ENCODE assay signal across 8 mouse cellular contexts in genomic region chr7:35056436-35056864, GRCm38 (mm10). TPM values are rescaled to one million over a fixed set of nuclear protein-coding genes. Genes with fewer than 3 reads are reported as not detected.
DNase-seq lines count a peak whose midpoint lies in the region; ATAC-seq and TF ChIP-seq lines count a peak whose summit lies in the region.

Gene Cebpg (minus strand): TSS chr7:35056573.

- no peaks in the 10 kb centered on the region for H3K36me3 ChIP-seq in embryonic facial prominence, embryonic 12.5 days
- H3K36me3 ChIP-seq in kidney, adult 2 months (ENCODE audit: control insufficient read depth, insufficient read depth, low read length) = no peaks in the 10 kb centered on the region
- no peaks in the 10 kb centered on the region for H3K36me3 ChIP-seq in limb, embryonic 11.5 days (ENCODE audit: control insufficient read depth, insufficient read depth, low read length)
- H3K36me3 ChIP-seq in midbrain, embryonic 13.5 days = no peaks in the 10 kb centered on the region
- no peaks in the 10 kb centered on the region for H3K36me3 ChIP-seq in small intestine, adult 2 months (ENCODE audit: control insufficient read depth, insufficient read depth, low read length)

- peak; percentile 95 for ATAC-seq in embryonic facial prominence, embryonic 12.5 days (ENCODE audit: insufficient number of reproducible peaks, insufficient read depth, low FRiP score, low TSS enrichment)
- peak; percentile 96 for ATAC-seq in limb, embryonic 11.5 days (ENCODE audit: insufficient number of reproducible peaks, low FRiP score, low TSS enrichment, low read depth)
- ATAC-seq in midbrain, embryonic 13.5 days = peak; percentile 99

- WGBS in embryonic facial prominence, embryonic 12.5 days = under 1% methylated on average over 39 of the region's 53 CpGs
- under 1% methylated on average over 40 of the region's 53 CpGs for WGBS in kidney, adult 2 months
- 0% methylated on average over 42 of the region's 53 CpGs for WGBS in limb, embryonic 11.5 days
- under 1% methylated on average over 43 of the region's 53 CpGs for WGBS in midbrain, embryonic 13.5 days
- WGBS in small intestine, adult 2 months = under 1% methylated on average over 48 of the region's 53 CpGs

- TF ChIP-seq POLR2A in kidney, adult 2 months (IDR thresholded peaks at IDR 0.05; ENCODE audit: low read depth, low read length) = no peak
- peak; percentile 59 for TF ChIP-seq POLR2A in small intestine, adult 2 months (IDR thresholded peaks at IDR 0.05; ENCODE audit: low read depth, low read length)

- H3K4me2 ChIP-seq in embryonic facial prominence, embryonic 12.5 days (replicated peaks) = peak within 1 kb of the TSS; percentile 89
- peak within 1 kb of the TSS; percentile 79 for H3K4me2 ChIP-seq in limb, embryonic 11.5 days (ENCODE audit: low read depth, severe bottlenecking)
- peak within 1 kb of the TSS; percentile 90 for H3K4me2 ChIP-seq in midbrain, embryonic 13.5 days (replicated peaks)

- H3K4me3 ChIP-seq in embryonic facial prominence, embryonic 12.5 days = peak within 1 kb of the TSS; percentile 98
- H3K4me3 ChIP-seq in kidney, adult 2 months (ENCODE audit: insufficient read depth, low read depth, low read length) = peak within 1 kb of the TSS; percentile 79
- H3K4me3 ChIP-seq in limb, embryonic 11.5 days (ENCODE audit: low read depth, low read length) = peak within 1 kb of the TSS; percentile 94
- H3K4me3 ChIP-seq in midbrain, embryonic 13.5 days (replicated peaks) = peak within 1 kb of the TSS; percentile 88
- peak within 1 kb of the TSS; percentile 94 for H3K4me3 ChIP-seq in small intestine, adult 2 months (ENCODE audit: low read depth, low read length)

- H3K9me3 ChIP-seq in embryonic facial prominence, embryonic 12.5 days = no peaks in the 10 kb centered on the region
- no peaks in the 10 kb centered on the region for H3K9me3 ChIP-seq in limb, embryonic 11.5 days (ENCODE audit: control insufficient read depth, low read length)
- no peaks in the 10 kb centered on the region; the same call in 1 of the 2 replicates for H3K9me3 ChIP-seq in midbrain, embryonic 13.5 days

- H3K27ac ChIP-seq in embryonic facial prominence, embryonic 12.5 days = peak within 1 kb of the TSS; percentile 88
- peak within 1 kb of the TSS; percentile 67 for H3K27ac ChIP-seq in kidney, adult 2 months (ENCODE audit: insufficient read depth, low read depth, low read length)
- H3K27ac ChIP-seq in limb, embryonic 11.5 days (replicated peaks; ENCODE audit: low read depth, low read length) = peak within 1 kb of the TSS; percentile 81
- H3K27ac ChIP-seq in midbrain, embryonic 13.5 days = peak within 1 kb of the TSS; percentile 90
- H3K27ac ChIP-seq in small intestine, adult 2 months (ENCODE audit: insufficient read depth, low read depth, low read length) = peak within 1 kb of the TSS; percentile 86

- H3K27me3 ChIP-seq in embryonic facial prominence, embryonic 12.5 days = no peaks in the 10 kb centered on the region
- no peaks in the 10 kb centered on the region for H3K27me3 ChIP-seq in kidney, adult 2 months (replicated peaks; ENCODE audit: control insufficient read depth, insufficient read depth, low read length)
- no peaks in the 10 kb centered on the region for H3K27me3 ChIP-seq in limb, embryonic 11.5 days (ENCODE audit: control insufficient read depth, insufficient read depth, low read length)
- H3K27me3 ChIP-seq in midbrain, embryonic 13.5 days = no peaks in the 10 kb centered on the region
- no peaks in the 10 kb centered on the region for H3K27me3 ChIP-seq in small intestine, adult 2 months (ENCODE audit: control insufficient read depth, insufficient read depth, low read length)

- DNase-seq in 3T3-L1 (ENCODE audit: low read depth, low spot score) = peak; percentile 81
- DNase-seq in adrenal gland, postnatal 36 days = peak; percentile 98
- peak; percentile 98 for DNase-seq in heart, adult 18-20 months
- peak; percentile 98 for DNase-seq in kidney, adult 2 months
- DNase-seq in limb, embryonic 11.5 days (ENCODE audit: low spot score) = peak; percentile 98

- H3K4me1 ChIP-seq in embryonic facial prominence, embryonic 12.5 days = peaks cover 17% of the 10 kb centered on the region
- peaks cover 17% of the 10 kb centered on the region; the same call in 1 of the 2 replicates for H3K4me1 ChIP-seq in kidney, adult 2 months (ENCODE audit: control insufficient read depth, insufficient read depth, low read length)
- 0 out of 2 replicates have a peak, but pooled peaks cover 4% of the 10 kb centered on the region for H3K4me1 ChIP-seq in limb, embryonic 11.5 days (ENCODE audit: control insufficient read depth, insufficient read depth, low read length)
- peaks cover 24% of the 10 kb centered on the region for H3K4me1 ChIP-seq in midbrain, embryonic 13.5 days (replicated peaks)
- peaks cover 3% of the 10 kb centered on the region; the same call in 1 of the 2 replicates for H3K4me1 ChIP-seq in small intestine, adult 2 months (ENCODE audit: control insufficient read depth, insufficient read depth, insufficient read length, low read length)

- peak within 1 kb of the TSS; percentile 98 for H3K9ac ChIP-seq in embryonic facial prominence, embryonic 12.5 days
- H3K9ac ChIP-seq in limb, embryonic 11.5 days (ENCODE audit: low read length) = peak within 1 kb of the TSS; percentile 92
- peak within 1 kb of the TSS; percentile 95 for H3K9ac ChIP-seq in midbrain, embryonic 13.5 days (replicated peaks)

- TF ChIP-seq CTCF in kidney, adult 2 months (conservative IDR thresholded peaks at IDR 0.05; ENCODE audit: insufficient read depth, insufficient read length, low read depth, low read length) = no peak
- TF ChIP-seq CTCF in small intestine, adult 2 months (IDR thresholded peaks at IDR 0.05; ENCODE audit: extremely low read depth, insufficient read length, insufficient replicate concordance, low read depth, low read length) = no peak

RNA-seq across cellular contexts. Expression of gene Cebpg, which starts in this region (rescaled TPM):
- total RNA-seq in adrenal gland, postnatal 36 days (2021) = 10 to 100 TPM; 55.1 to 56.2 TPM
- polyA plus RNA-seq in embryonic facial prominence, embryonic 12.5 days (2016; fragmentation: Nextera tagmentation; extraction: Ambion mirVana) = 49.9 and 55.8 TPM in 2 replicates
- total RNA-seq in heart, adult 18-20 months (2021) = 10 to 100 TPM; 25.4 to 25.5 TPM
- 8.3 and 10.0 TPM in 2 replicates for polyA plus RNA-seq in kidney, adult 2 months (2012; rRNA removed)
- 38.1 and 39.6 TPM in 2 replicates for polyA plus RNA-seq in limb, embryonic 11.5 days (2014; fragmentation: Nextera tagmentation; extraction: Ambion mirVana)
- polyA plus RNA-seq in midbrain, embryonic 13.5 days (2015; fragmentation: Nextera tagmentation; extraction: Ambion mirVana) = 42.4 and 46.1 TPM in 2 replicates
- polyA plus RNA-seq in small intestine, adult 2 months (2012; rRNA removed) = 4.3 and 8.0 TPM in 2 replicates

Comparison
In these comparisons a context has a peak if more than half of its experiments do, and no peak if none do; other contexts are left out.
1. Peak in every context shown above with its lines: DNase-seq, ATAC-seq, H3K4me3 ChIP-seq and H3K27ac ChIP-seq.